Mouse (Mus musculus): ENCODE results near the gene Zfp408.
"Not testable (repeated sequence)": the region's sequence is repeated elsewhere in the genome, so short reads cannot be mapped to it uniquely, and the experiment has no call there.

Gene Zfp408

DNA sequence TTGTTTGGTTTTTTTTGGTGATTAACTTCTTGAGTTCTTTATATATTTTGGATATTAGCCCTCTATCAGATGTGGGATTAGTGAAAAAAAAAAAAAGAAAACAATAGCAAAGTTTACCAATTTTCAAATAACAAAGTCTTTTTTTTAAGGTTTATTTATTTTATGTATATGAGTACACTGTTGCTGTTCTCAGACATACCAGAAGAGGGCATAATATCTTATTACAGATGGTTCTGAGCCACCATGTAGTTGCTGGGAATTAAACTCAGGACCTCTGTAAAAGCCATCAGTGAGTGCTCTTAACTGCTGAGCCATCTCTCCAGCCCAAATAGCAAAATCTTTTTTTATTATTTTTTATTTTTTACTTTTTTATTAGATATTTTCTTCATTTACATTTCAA, 40.2 kb downstream of the Zfp408 start:
- in situ Hi-C loops (cut with MboI): not testable (repeated sequence)

DNA sequence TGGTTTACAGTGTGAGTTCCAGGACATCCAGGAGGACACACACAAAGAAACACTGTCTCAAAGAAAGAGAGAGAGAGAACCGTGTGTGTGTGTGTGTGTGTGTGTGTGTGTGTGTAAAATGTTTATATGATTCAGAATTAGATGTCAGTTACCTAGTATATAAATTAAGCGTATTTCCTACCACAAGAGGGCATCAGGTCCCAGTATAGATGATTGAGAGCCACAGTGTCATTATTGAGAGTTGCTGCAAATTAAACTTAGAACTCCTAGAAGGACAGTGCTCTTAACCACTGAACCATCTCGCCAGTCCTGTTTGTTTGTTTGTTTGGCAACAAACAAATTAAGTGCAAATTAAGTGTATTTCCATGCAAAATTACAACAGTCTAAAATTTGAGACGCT, 47.2 kb downstream of the Zfp408 start:
- in situ Hi-C loops (cut with MboI): no loop called here

DNA sequence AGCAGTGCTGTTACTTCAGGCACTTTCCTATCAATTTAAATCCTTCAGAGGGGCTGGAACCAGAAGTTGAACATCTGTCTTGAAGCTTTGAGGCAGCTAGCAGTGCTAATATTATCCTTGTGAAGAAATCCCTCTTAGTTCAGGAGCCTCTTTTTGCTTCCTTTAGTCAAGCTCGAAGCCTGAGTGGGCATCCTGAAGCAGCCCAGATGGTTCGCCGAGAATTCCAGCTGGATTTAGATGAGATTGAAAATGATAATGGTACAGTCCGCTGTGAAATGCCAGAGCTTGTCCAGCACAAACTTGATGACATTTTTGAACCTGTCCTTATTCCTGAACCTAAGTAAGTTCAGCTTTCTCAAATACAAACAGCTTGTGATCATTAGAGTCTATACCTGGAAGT, 49.1 kb downstream of the Zfp408 start:
- in situ Hi-C loops (cut with MboI): no loop called here

Measured in mature B cell (primary cell).